Mouse (Mus musculus) ovary, postnatal 10 days (tissue): ENCODE measurements around the gene Frmpd3.

Experiments
- DNase-seq: peaks from one replicate; pipeline ENCODE4 v3.0.0; 2022; ENCODE audit warnings: low spot score

The Frmpd3 gene

DNA sequence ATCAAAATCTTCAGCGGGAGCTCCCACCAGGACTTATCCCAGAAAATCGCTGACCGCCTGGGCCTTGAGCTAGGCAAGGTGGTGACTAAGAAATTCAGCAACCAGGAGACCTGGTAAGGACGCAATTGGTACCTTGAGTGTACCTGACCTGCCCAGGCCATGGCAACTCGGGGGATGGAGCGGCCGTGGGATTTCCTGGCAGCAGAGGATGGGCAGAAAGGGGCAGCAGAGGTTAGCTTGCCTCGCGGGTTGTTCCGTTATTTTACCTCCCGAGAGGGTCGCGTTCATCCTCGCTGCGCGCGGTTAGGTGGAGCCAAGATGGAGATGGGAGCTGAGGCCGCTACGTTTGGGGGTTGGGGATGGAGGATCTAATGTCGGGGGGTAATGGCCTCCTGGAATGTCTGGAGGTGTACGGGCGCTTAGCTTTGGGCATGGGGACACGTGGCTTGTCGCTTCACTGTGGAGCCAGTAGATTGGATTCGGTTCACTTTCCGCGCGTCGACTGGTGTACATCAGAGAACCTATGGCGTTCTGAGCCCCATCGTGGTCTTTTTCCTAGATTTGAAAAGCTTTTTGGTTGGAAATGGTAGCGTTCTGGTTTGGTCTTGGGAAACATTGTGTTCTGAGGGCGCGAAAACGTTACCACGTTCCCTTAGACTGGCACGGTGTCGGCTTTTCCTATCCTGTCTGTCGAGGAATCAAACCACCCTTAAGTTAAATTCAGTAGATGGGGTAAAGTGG lies 114.9 kb downstream of the Frmpd3 start:
- DNase-seq: peak; percentile 15

DNA sequence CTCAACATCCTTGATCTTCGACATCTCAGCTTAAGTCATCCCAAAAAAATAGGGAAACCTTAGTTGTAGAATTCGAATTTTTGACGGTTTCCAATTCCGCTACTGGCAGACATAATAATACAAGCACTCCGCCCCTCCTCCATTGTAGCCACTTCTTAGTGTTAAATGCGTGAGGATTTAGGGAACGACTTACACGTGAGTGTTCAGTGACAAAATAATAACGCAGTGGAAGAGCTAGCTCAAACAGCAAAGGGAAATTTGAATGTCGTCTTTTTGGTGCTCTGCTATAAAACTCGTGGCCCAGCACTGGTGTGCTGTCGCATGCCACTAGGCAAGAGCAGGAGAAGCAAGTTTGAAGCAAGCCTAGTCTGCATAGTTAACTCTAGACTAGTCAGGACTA lies 115.4 kb downstream of the Frmpd3 start:
- DNase-seq: no peak

DNA sequence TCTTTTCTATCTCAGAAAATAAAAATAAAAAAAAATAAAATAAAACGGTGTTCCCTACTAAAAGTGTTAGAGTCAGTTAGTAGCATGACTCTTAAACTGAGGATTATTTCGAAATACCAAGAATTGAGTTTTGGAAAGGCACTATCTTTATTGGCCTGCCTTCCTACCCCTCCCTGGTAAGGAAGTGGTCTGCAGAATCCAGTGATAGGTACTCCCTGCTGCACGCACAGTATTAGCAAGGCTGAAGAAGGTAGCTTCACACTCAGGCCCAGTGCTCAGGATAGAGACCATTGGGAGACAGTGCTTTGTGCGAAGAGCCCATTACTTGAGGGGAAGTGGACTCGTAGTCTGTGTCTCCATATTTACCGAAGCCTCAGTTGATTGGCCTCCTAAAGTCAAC lies 136.2 kb downstream of the Frmpd3 start:
- DNase-seq: no peak

DNA sequence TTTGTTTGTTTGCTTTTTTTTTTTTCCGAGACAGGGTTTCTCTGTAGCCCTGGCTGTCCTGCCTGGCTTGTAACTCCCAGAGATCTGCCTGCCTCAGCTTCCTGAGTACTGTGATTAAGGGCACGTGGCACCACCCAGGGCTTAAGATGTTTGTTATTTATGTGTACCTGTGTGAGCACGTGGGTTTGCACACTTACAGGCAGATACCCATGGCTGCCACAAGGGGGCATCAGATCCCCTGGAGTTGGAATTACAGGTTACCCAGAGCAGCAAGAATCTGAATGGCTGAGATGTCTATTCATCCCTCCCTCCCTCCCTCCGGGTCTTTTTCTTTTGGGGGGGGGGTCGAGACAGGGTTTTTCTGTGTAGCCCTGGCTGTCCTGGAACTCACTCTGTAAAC lies 137.1 kb downstream of the Frmpd3 start:
- DNase-seq: no peak
